Mouse (Mus musculus): ENCODE measurements at regions not wholly inside any gene's neighbourhood (a gene's known extent, or its start where the extent isn't known, plus 50 kb on each side); places are given as distances from the start of the nearest gene placed in this dataset. TPM values are rescaled to one million over a fixed set of nuclear protein-coding genes. Genes with fewer than 3 reads are reported as not detected.
"Not testable (repeated sequence)": the region's sequence is repeated elsewhere in the genome, so short reads cannot be mapped to it uniquely, and the experiment has no call there.

GRCm38 (mm10) chr16:65432046-65432445 is 88.3 kb upstream of the Pou1f1 start:
- H3K36me3 ChIP-seq; H3K27ac ChIP-seq; H3K27me3 ChIP-seq; ATAC-seq (replicated peaks; ENCODE audit: low FRiP score); H3K4me1 ChIP-seq; H3K4me3 ChIP-seq (replicated peaks); H3K9ac ChIP-seq; H3K4me2 ChIP-seq; H3K9me3 ChIP-seq (replicated peaks): not testable (repeated sequence)
- 32% methylated on average over 9 of the region's 9 CpGs for WGBS

GRCm38 (mm10) chr16:65436076-65436475 is 84.2 kb upstream of the Pou1f1 start:
- Histone ChIP-seq H3K9me3 (replicated peaks) (no peaks in the 10 kb centered on the region), H3K27me3 (no peaks in the 10 kb centered on the region), H3K9ac (no peak overlapping the region), H3K4me1 (no peaks in the 10 kb centered on the region), H3K4me3 (replicated peaks) (no peak overlapping the region), H3K4me2 (no peak overlapping the region), H3K36me3 (no peaks in the 10 kb centered on the region), H3K27ac (no peak overlapping the region)
- ATAC-seq (replicated peaks; ENCODE audit: low FRiP score), result no peak
- WGBS, result 79% methylated on average over 2 of the region's 2 CpGs

- no peak overlapping the region for H3K27ac ChIP-seq
- no peak for ATAC-seq (replicated peaks; ENCODE audit: low FRiP score)
- no peak overlapping the region for H3K9ac ChIP-seq
- H3K4me2 ChIP-seq, result no peak overlapping the region
- no peaks in the 10 kb centered on the region for H3K4me1 ChIP-seq
- H3K9me3 ChIP-seq (replicated peaks), result no peaks in the 10 kb centered on the region
- 47% methylated on average over 4 of the region's 4 CpGs for WGBS
- no peaks in the 10 kb centered on the region for H3K27me3 ChIP-seq
- H3K4me3 ChIP-seq (replicated peaks), result no peak overlapping the region
- H3K36me3 ChIP-seq, result no peaks in the 10 kb centered on the region
Observed at GRCm38 (mm10) chr16:65441954-65442353, 78.4 kb upstream of the Pou1f1 start.

- H3K4me1 ChIP-seq, result no peaks in the 10 kb centered on the region
- ATAC-seq (replicated peaks; ENCODE audit: low FRiP score), result no peak
- H3K27me3 ChIP-seq, result no peaks in the 10 kb centered on the region
- no peaks in the 10 kb centered on the region for H3K9me3 ChIP-seq (replicated peaks)
- no peak overlapping the region for H3K9ac ChIP-seq
- H3K4me2 ChIP-seq, result no peak overlapping the region
- H3K36me3 ChIP-seq, result no peaks in the 10 kb centered on the region
- no peak overlapping the region for H3K4me3 ChIP-seq (replicated peaks)
- WGBS, result 45% methylated on average over 3 of the region's 3 CpGs
- no peak overlapping the region for H3K27ac ChIP-seq
Observed at GRCm38 (mm10) chr16:65448810-65449209, 71.5 kb upstream of the Pou1f1 start.

GRCm38 (mm10) chr16:65450706-65451105 is 69.6 kb upstream of the Pou1f1 start:
- H3K9me3 ChIP-seq (replicated peaks), result no peaks in the 10 kb centered on the region
- no peak for ATAC-seq (replicated peaks; ENCODE audit: low FRiP score)
- H3K36me3 ChIP-seq, result no peaks in the 10 kb centered on the region
- WGBS, result 69% methylated on average over 5 of the region's 5 CpGs
- H3K27me3 ChIP-seq, result no peaks in the 10 kb centered on the region
- H3K9ac ChIP-seq, result no peak overlapping the region
- H3K27ac ChIP-seq, result no peak overlapping the region
- no peaks in the 10 kb centered on the region for H3K4me1 ChIP-seq
- H3K4me3 ChIP-seq (replicated peaks), result no peak overlapping the region
- no peak overlapping the region for H3K4me2 ChIP-seq

- Histone ChIP-seq H3K27me3 (no peaks in the 10 kb centered on the region), H3K36me3 (no peaks in the 10 kb centered on the region), H3K4me3 (replicated peaks) (no peak overlapping the region), H3K9me3 (replicated peaks) (no peaks in the 10 kb centered on the region), H3K27ac (no peak overlapping the region), H3K9ac (no peak overlapping the region), H3K4me2 (no peak overlapping the region), H3K4me1 (no peaks in the 10 kb centered on the region)
- ATAC-seq (replicated peaks; ENCODE audit: low FRiP score), result no peak
- WGBS, result 81% methylated on average over 3 of the region's 3 CpGs
Observed at GRCm38 (mm10) chr16:65451885-65452284, 68.4 kb upstream of the Pou1f1 start.

- not testable (repeated sequence) for H3K9ac ChIP-seq; H3K9me3 ChIP-seq (replicated peaks); ATAC-seq (replicated peaks; ENCODE audit: low FRiP score); H3K4me3 ChIP-seq (replicated peaks); H3K27ac ChIP-seq; H3K4me2 ChIP-seq; H3K27me3 ChIP-seq; H3K36me3 ChIP-seq; H3K4me1 ChIP-seq
- WGBS, result 78% methylated on average over 1 of the region's 3 CpGs
Observed at GRCm38 (mm10) chr16:65456948-65457347, 63.4 kb upstream of the Pou1f1 start.

GRCm38 (mm10) chr16:65458234-65458633 is 62.1 kb upstream of the Pou1f1 start:
- Histone ChIP-seq H3K27me3 (no peaks in the 10 kb centered on the region), H3K4me3 (replicated peaks) (no peak overlapping the region), H3K9ac (no peak overlapping the region), H3K9me3 (replicated peaks) (no peaks in the 10 kb centered on the region), H3K4me1 (no peaks in the 10 kb centered on the region), H3K36me3 (no peaks in the 10 kb centered on the region), H3K4me2 (no peak overlapping the region), H3K27ac (no peak overlapping the region)
- WGBS, result 91% methylated on average over 3 of the region's 3 CpGs
- ATAC-seq (replicated peaks; ENCODE audit: low FRiP score), result no peak

- 79% methylated on average over 4 of the region's 4 CpGs for WGBS
- ATAC-seq (replicated peaks; ENCODE audit: low FRiP score), result no peak
- Histone ChIP-seq H3K9ac (no peak overlapping the region), H3K4me3 (replicated peaks) (no peak overlapping the region), H3K36me3 (no peaks in the 10 kb centered on the region), H3K4me1 (no peaks in the 10 kb centered on the region), H3K4me2 (no peak overlapping the region), H3K27ac (no peak overlapping the region), H3K27me3 (no peaks in the 10 kb centered on the region), H3K9me3 (replicated peaks) (no peaks in the 10 kb centered on the region)
Observed at GRCm38 (mm10) chr16:65469681-65470080, 50.6 kb upstream of the Pou1f1 start.

Small RNA genes lying in the stretch of these regions (microRNA-seq; reads per million reads assigned to microRNA genes)
- gene Gm23659, result not detected
